Mouse (Mus musculus): ENCODE data around the gene Dnm3.

Dnm3 gene

GRCm38 (mm10) chr1:162247216-162247615 lies 230.6 kb downstream of the Dnm3 start:
- DNase-seq (ENCODE audit: low read depth) = no peak

- DNase-seq (ENCODE audit: low read depth) = no peak
Measured at GRCm38 (mm10) chr1:162243651-162243990, 234.2 kb downstream of the Dnm3 start.

- DNase-seq (ENCODE audit: low read depth) = peak; percentile 70
Measured at GRCm38 (mm10) chr1:162242980-162243650, 234.7 kb downstream of the Dnm3 start.

GRCm38 (mm10) chr1:162240720-162241119 lies 237.1 kb downstream of the Dnm3 start:
- DNase-seq (ENCODE audit: low read depth) = no peak

GRCm38 (mm10) chr1:162238646-162239045 lies 239.2 kb downstream of the Dnm3 start:
- peak; percentile 58 for DNase-seq (ENCODE audit: low read depth)

- DNase-seq (ENCODE audit: low read depth) = no peak
Measured at GRCm38 (mm10) chr1:162236624-162237159, 241.1 kb downstream of the Dnm3 start.

GRCm38 (mm10) chr1:162225621-162226147 lies 252.2 kb downstream of the Dnm3 start:
- peak; percentile 84 for DNase-seq (ENCODE audit: low read depth)

- DNase-seq (ENCODE audit: low read depth) = peak; percentile 83
Measured at GRCm38 (mm10) chr1:162224817-162225605, 252.8 kb downstream of the Dnm3 start.

GRCm38 (mm10) chr1:162224061-162224460 lies 253.8 kb downstream of the Dnm3 start:
- peak; percentile 62 for DNase-seq (ENCODE audit: low read depth)

GRCm38 (mm10) chr1:162223258-162223940 lies 254.4 kb downstream of the Dnm3 start:
- peak; percentile 61 for DNase-seq (ENCODE audit: low read depth)

GRCm38 (mm10) chr1:162222353-162222752 lies 255.5 kb downstream of the Dnm3 start:
- peak; percentile 53 for DNase-seq (ENCODE audit: low read depth)

GRCm38 (mm10) chr1:162221801-162222301 lies 256.0 kb downstream of the Dnm3 start:
- peak; percentile 66 for DNase-seq (ENCODE audit: low read depth)

- DNase-seq (ENCODE audit: low read depth) = peak; percentile 75
Measured at GRCm38 (mm10) chr1:162220891-162221290, 256.9 kb downstream of the Dnm3 start.

GRCm38 (mm10) chr1:162219781-162220180 lies 258.1 kb downstream of the Dnm3 start:
- DNase-seq (ENCODE audit: low read depth) = peak; percentile 52

GRCm38 (mm10) chr1:162218530-162219180 lies 259.2 kb downstream of the Dnm3 start:
- DNase-seq (ENCODE audit: low read depth) = peak; percentile 78

- DNase-seq (ENCODE audit: low read depth) = peak; percentile 99
Measured at GRCm38 (mm10) chr1:162217340-162217974, 260.4 kb downstream of the Dnm3 start.

GRCm38 (mm10) chr1:162216656-162217055 lies 261.2 kb downstream of the Dnm3 start:
- DNase-seq (ENCODE audit: low read depth) = peak; percentile 88

GRCm38 (mm10) chr1:162215743-162216142 lies 262.1 kb downstream of the Dnm3 start:
- DNase-seq (ENCODE audit: low read depth) = peak; percentile 86

- DNase-seq (ENCODE audit: low read depth) = no peak
Measured at GRCm38 (mm10) chr1:162213066-162213465, 264.8 kb downstream of the Dnm3 start.

- DNase-seq (ENCODE audit: low read depth) = no peak
Measured at GRCm38 (mm10) chr1:162210529-162210928, 267.3 kb downstream of the Dnm3 start.

All from NIH3T3 (cell line).